Mouse (Mus musculus): Measurements from ENCODE around the gene Focad.

The Focad gene

GRCm38 (mm10) chr4:88157644-88158043 lies 63.2 kb downstream of the Focad start:
- no peak for DNase-seq

- no peak for DNase-seq
Measured at GRCm38 (mm10) chr4:88159256-88159655, 64.8 kb downstream of the Focad start.

- DNase-seq = no peak
Measured at GRCm38 (mm10) chr4:88159700-88160099, 65.3 kb downstream of the Focad start.

- no peak for DNase-seq
Measured at GRCm38 (mm10) chr4:88163511-88164247, 69.2 kb downstream of the Focad start.

- DNase-seq = no peak
Measured at GRCm38 (mm10) chr4:88167008-88167862, 72.8 kb downstream of the Focad start.

- no peak for DNase-seq
Measured at GRCm38 (mm10) chr4:88175058-88175974, 80.9 kb downstream of the Focad start.

- no peak for DNase-seq
Measured at GRCm38 (mm10) chr4:88179296-88179695, 84.9 kb downstream of the Focad start.

GRCm38 (mm10) chr4:88184293-88184692 lies 89.9 kb downstream of the Focad start:
- no peak for DNase-seq

GRCm38 (mm10) chr4:88185872-88186426 lies 91.5 kb downstream of the Focad start:
- no peak for DNase-seq

GRCm38 (mm10) chr4:88187649-88188048 lies 93.2 kb downstream of the Focad start:
- DNase-seq = no peak

GRCm38 (mm10) chr4:88189495-88189894 lies 95.1 kb downstream of the Focad start:
- no peak for DNase-seq

GRCm38 (mm10) chr4:88194256-88194655 lies 99.8 kb downstream of the Focad start:
- DNase-seq = no peak

- DNase-seq = no peak
Measured at GRCm38 (mm10) chr4:88195898-88196495, 101.6 kb downstream of the Focad start.

GRCm38 (mm10) chr4:88196500-88196912 lies 102.1 kb downstream of the Focad start:
- DNase-seq = no peak

GRCm38 (mm10) chr4:88197244-88197643 lies 102.8 kb downstream of the Focad start:
- DNase-seq = no peak

- no peak for DNase-seq
Measured at GRCm38 (mm10) chr4:88199186-88199585, 104.8 kb downstream of the Focad start.

- DNase-seq = no peak
Measured at GRCm38 (mm10) chr4:88201047-88201446, 106.6 kb downstream of the Focad start.

- DNase-seq = no peak
Measured at GRCm38 (mm10) chr4:88208676-88209075, 114.2 kb downstream of the Focad start.

- DNase-seq = peak; percentile 5
Measured at GRCm38 (mm10) chr4:88209351-88209814, 115.0 kb downstream of the Focad start.

- no peak for DNase-seq
Measured at GRCm38 (mm10) chr4:88210602-88211001, 116.2 kb downstream of the Focad start.

GRCm38 (mm10) chr4:88211200-88211885 lies 116.9 kb downstream of the Focad start:
- DNase-seq = no peak
